Mouse (Mus musculus): Measurements from ENCODE around the gene Anapc11. TPM values are rescaled to one million over a fixed set of nuclear protein-coding genes. Genes with fewer than 3 reads are reported as not detected.
"Not testable (repeated sequence)": the region's sequence is repeated elsewhere in the genome, so short reads cannot be mapped to it uniquely, and the experiment has no call there.

The Anapc11 gene
- polyA plus RNA-seq, 1 experiment from 2014 or later = 212 TPM

DNA sequence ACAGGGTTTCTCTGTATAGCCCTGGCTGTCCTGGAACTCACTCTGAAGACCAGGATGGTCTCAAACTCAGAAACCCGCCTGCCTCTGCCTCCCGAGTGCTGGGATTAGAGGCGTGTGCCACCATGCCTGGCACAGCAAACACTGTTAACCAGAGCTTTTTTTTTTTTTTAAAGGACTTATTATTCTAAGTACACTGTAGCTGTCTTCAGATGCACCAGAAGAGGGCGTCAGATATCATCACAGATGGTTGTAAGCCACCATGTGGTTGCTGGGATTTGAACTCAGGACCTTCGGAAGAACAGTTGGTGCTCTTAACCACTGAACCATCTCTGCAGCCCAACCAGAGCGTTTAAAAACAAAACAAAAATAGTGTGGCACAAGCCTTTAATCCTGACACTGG is 39.4 kb upstream of the Anapc11 start:
- H3K27me3 ChIP-seq (ENCODE audit: control insufficient read depth, insufficient read depth, low read length); H3K9ac ChIP-seq (ENCODE audit: low read depth, low read length); H3K4me1 ChIP-seq (ENCODE audit: control insufficient read depth, insufficient read depth, low read length); H3K4me2 ChIP-seq (replicated peaks; ENCODE audit: low read depth, low read length); H3K27ac ChIP-seq (ENCODE audit: low read depth, low read length); H3K9me3 ChIP-seq (ENCODE audit: control insufficient read depth, low read length); H3K4me3 ChIP-seq (ENCODE audit: low read length); ATAC-seq (ENCODE audit: low FRiP score, low TSS enrichment): not testable (repeated sequence)
- peaks cover 47% of the 10 kb centered on the region for H3K36me3 ChIP-seq (ENCODE audit: control insufficient read depth, insufficient read depth, low read length)
- WGBS = 90% methylated on average over 6 of the region's 6 CpGs

DNA sequence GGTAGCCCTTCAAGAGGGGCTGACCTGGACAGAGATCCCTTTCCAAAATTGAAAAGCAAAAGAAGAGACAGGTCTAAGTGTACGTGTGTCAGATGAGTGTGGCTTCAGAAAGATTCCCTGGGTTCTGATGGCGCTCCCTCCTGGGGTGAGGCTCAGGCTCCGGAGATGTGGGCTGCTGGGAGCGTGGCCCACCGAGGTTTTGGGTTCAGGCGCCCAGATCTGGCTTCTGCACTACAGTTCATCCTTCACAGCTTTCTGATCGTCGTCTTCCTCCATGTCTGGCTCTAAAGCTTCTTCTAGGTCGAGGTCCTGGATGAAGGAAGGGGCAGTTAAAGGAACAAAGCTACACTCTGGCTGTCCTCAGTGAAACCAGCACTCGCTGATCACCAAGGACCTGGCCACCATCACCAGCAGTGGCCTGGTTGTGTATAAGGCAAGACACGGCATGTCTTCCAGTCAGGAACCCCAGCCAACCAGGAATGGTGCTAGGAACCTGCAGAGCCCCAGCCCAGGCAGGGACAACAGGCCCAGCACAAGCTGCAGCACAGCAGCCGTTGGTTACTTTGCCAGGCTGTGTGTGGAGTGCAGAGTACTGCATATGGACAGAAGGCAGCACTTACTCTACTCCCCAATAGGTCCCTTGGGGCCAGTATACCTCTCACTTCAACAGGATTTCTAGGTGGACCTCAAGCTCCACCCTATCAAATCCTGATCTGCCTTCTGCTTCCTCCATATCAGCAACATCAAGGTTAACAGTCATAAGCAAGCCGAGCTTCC is 37.1 kb upstream of the Anapc11 start:
- Histone ChIP-seq H3K27ac (ENCODE audit: low read depth, low read length) (no peak overlapping the region), H3K9me3 (ENCODE audit: control insufficient read depth, low read length) (peaks cover 5% of the 10 kb centered on the region; the same call in 1 of the 2 replicates), H3K36me3 (ENCODE audit: control insufficient read depth, insufficient read depth, low read length) (peaks cover 70% of the 10 kb centered on the region), H3K4me2 (replicated peaks; ENCODE audit: low read depth, low read length) (no peak overlapping the region), H3K9ac (ENCODE audit: low read depth, low read length) (no peak overlapping the region), H3K4me1 (ENCODE audit: control insufficient read depth, insufficient read depth, low read length) (no peaks in the 10 kb centered on the region), H3K4me3 (ENCODE audit: low read length) (no peak overlapping the region), H3K27me3 (ENCODE audit: control insufficient read depth, insufficient read depth, low read length) (no peaks in the 10 kb centered on the region)
- ATAC-seq (ENCODE audit: low FRiP score, low TSS enrichment) = no peak
- WGBS = 91% methylated on average over 13 of the region's 13 CpGs

DNA sequence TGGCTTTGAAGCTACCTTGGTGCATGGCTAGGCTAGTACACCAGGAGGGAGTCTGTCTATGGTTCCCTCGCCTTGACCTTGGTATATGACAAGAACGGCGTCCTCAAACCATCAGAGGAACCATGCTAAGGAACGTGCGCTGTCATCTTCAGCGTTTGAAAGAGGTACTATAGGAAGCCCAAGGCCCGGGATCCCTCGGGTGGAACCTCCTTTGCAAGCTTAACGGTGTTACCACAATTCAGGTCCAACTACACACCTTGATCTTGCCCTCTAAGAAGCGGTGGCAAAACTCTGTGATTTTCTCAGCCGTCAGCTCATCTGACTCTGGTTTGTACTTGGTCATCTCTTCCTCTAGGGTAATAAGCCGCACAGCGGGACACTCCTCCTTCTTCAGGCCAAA is 35.3 kb upstream of the Anapc11 start:
- Histone ChIP-seq H3K9me3 (ENCODE audit: control insufficient read depth, low read length) (no peaks in the 10 kb centered on the region), H3K4me3 (ENCODE audit: low read length) (no peak overlapping the region), H3K4me2 (replicated peaks; ENCODE audit: low read depth, low read length) (no peak overlapping the region), H3K4me1 (ENCODE audit: control insufficient read depth, insufficient read depth, low read length) (0 out of 2 replicates have a peak, but pooled peaks cover 2% of the 10 kb centered on the region), H3K27ac (ENCODE audit: low read depth, low read length) (no peak overlapping the region), H3K36me3 (ENCODE audit: control insufficient read depth, insufficient read depth, low read length) (peaks cover 89% of the 10 kb centered on the region), H3K27me3 (ENCODE audit: control insufficient read depth, insufficient read depth, low read length) (no peaks in the 10 kb centered on the region), H3K9ac (ENCODE audit: low read depth, low read length) (no peak overlapping the region)
- ATAC-seq (ENCODE audit: low FRiP score, low TSS enrichment) = no peak
- 95% methylated on average over 13 of the region's 13 CpGs for WGBS

DNA sequence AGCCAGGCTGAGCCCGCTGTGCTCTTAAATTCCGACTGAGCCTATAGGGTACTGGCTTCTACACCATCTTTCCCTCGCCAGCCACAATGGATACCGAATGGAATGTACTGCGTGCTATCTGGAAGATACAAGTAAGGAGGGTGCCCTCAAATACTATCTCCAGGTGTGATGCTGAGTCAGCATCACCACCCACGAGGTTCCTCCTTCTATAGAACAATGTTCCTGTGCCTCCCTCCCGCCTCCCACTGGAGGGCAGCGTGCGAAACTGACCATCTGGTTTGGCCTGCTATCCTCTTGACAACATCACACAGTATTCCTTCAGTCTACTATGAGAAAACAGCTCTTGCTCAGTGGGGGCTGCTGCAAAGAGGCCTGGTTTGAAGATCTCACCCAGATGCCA is 33.1 kb upstream of the Anapc11 start:
- Histone ChIP-seq H3K27ac (ENCODE audit: low read depth, low read length) (no peak overlapping the region), H3K9me3 (ENCODE audit: control insufficient read depth, low read length) (no peaks in the 10 kb centered on the region), H3K9ac (ENCODE audit: low read depth, low read length) (no peak overlapping the region), H3K36me3 (ENCODE audit: control insufficient read depth, insufficient read depth, low read length) (peaks cover 93% of the 10 kb centered on the region), H3K4me1 (ENCODE audit: control insufficient read depth, insufficient read depth, low read length) (0 out of 2 replicates have a peak, but pooled peaks cover 2% of the 10 kb centered on the region), H3K4me2 (replicated peaks; ENCODE audit: low read depth, low read length) (no peak overlapping the region), H3K4me3 (ENCODE audit: low read length) (no peak overlapping the region), H3K27me3 (ENCODE audit: control insufficient read depth, insufficient read depth, low read length) (no peaks in the 10 kb centered on the region)
- no peak for ATAC-seq (ENCODE audit: low FRiP score, low TSS enrichment)
- WGBS = 88% methylated on average over 9 of the region's 9 CpGs

DNA sequence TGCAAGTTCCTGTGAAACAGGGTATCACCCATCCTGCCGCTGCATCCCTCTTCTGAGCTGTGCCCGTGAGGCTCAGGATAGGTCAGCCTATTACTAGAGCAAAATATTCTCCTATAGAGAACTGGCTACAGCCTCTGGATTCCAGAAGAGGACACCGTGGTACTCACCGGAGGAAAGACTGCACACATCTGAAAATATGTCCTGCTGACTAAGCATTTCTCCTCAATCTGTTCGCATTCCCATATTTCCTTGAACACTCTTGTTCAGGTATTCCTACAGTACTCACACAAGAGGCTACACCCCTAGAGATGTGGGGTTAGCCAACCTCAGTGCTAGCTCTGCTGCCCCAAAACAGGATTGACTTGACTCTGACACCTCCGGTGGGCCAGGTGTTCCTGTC is 29.9 kb upstream of the Anapc11 start:
- no peak overlapping the region for H3K4me3 ChIP-seq (ENCODE audit: low read length)
- H3K36me3 ChIP-seq (ENCODE audit: control insufficient read depth, insufficient read depth, low read length) = peaks cover 76% of the 10 kb centered on the region
- peaks cover 12% of the 10 kb centered on the region for H3K4me1 ChIP-seq (ENCODE audit: control insufficient read depth, insufficient read depth, low read length)
- ATAC-seq (ENCODE audit: low FRiP score, low TSS enrichment) = no peak
- H3K9ac ChIP-seq (ENCODE audit: low read depth, low read length) = peak overlapping the region; percentile 4; the same call in 1 of the 2 replicates
- H3K4me2 ChIP-seq (replicated peaks; ENCODE audit: low read depth, low read length) = no peak overlapping the region
- no peaks in the 10 kb centered on the region for H3K9me3 ChIP-seq (ENCODE audit: control insufficient read depth, low read length)
- no peaks in the 10 kb centered on the region for H3K27me3 ChIP-seq (ENCODE audit: control insufficient read depth, insufficient read depth, low read length)
- WGBS = 94% methylated on average over 6 of the region's 6 CpGs
- H3K27ac ChIP-seq (ENCODE audit: low read depth, low read length) = no peak overlapping the region

DNA sequence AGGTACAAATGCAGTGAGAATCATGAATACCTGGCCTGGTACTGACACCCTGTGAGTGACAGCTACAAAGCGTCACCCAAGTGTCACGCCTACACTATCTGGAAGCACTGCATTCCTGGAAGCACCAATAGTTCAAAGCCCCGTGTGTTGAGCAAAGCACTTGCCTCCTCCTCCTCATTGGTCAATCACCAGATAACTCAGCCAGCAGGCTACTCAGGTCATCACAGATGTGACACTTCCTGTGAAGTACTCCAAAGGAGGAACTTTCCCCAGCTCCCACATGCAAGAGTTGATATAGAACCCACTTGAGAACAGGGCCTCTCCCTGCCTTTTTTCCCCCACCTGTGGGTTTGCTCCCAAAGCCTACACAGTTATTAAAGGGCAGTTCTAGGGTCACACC is 27.1 kb upstream of the Anapc11 start:
- peak overlapping the region; percentile 96; the same call in 1 of the 2 replicates for H3K9ac ChIP-seq (ENCODE audit: low read depth, low read length)
- peak overlapping the region; percentile 90 for H3K4me3 ChIP-seq (ENCODE audit: low read length)
- no peak overlapping the region for H3K27ac ChIP-seq (ENCODE audit: low read depth, low read length)
- no peak for ATAC-seq (ENCODE audit: low FRiP score, low TSS enrichment)
- peaks cover 48% of the 10 kb centered on the region for H3K36me3 ChIP-seq (ENCODE audit: control insufficient read depth, insufficient read depth, low read length)
- H3K4me1 ChIP-seq (ENCODE audit: control insufficient read depth, insufficient read depth, low read length) = peaks cover 21% of the 10 kb centered on the region
- no peaks in the 10 kb centered on the region for H3K9me3 ChIP-seq (ENCODE audit: control insufficient read depth, low read length)
- H3K4me2 ChIP-seq (replicated peaks; ENCODE audit: low read depth, low read length) = peak overlapping the region; percentile 92
- 71% methylated on average over 3 of the region's 3 CpGs for WGBS
- no peaks in the 10 kb centered on the region for H3K27me3 ChIP-seq (ENCODE audit: control insufficient read depth, insufficient read depth, low read length)

DNA sequence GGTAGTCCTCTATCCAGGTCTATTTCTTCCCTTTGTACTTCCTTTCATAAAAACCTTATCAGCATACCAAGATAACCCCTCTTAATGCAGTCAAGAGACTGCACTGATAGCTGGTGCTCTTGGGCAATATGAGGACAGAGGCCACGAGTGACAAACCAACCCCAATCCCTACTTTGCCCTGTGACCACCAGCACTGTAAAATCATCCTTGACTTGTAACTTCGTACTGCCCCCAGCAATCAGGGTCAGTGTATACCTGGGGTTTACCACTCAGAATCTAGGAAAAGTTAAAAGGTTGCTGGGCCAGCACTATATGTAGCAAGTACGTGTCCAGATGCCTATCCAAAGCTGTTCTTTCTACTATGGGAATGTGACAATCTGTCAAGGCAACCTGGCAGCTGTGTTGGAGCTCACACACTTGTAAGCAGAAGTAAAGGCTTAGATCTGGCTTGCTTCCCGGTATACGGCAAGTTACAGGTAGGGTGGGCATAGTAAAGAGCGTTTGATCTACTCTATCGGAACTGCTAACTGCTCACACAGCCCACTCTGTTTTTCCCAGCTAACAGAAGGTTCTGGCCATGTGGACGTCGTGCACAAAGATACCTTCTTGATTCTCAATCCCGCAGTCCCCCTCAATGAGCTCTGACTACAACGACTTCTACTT is 26.3 kb upstream of the Anapc11 start:
- 10% methylated on average over 11 of the region's 11 CpGs for WGBS
- Histone ChIP-seq H3K9ac (ENCODE audit: low read depth, low read length) (peak overlapping the region; percentile 96), H3K4me1 (ENCODE audit: control insufficient read depth, insufficient read depth, low read length) (peaks cover 21% of the 10 kb centered on the region), H3K9me3 (ENCODE audit: control insufficient read depth, low read length) (no peaks in the 10 kb centered on the region), H3K4me2 (replicated peaks; ENCODE audit: low read depth, low read length) (peak overlapping the region; percentile 92), H3K36me3 (ENCODE audit: control insufficient read depth, insufficient read depth, low read length) (peaks cover 40% of the 10 kb centered on the region), H3K27ac (ENCODE audit: low read depth, low read length) (peak overlapping the region; percentile 95), H3K4me3 (ENCODE audit: low read length) (peak overlapping the region; percentile 90), H3K27me3 (ENCODE audit: control insufficient read depth, insufficient read depth, low read length) (no peaks in the 10 kb centered on the region)
- no peak for ATAC-seq (ENCODE audit: low FRiP score, low TSS enrichment)

DNA sequence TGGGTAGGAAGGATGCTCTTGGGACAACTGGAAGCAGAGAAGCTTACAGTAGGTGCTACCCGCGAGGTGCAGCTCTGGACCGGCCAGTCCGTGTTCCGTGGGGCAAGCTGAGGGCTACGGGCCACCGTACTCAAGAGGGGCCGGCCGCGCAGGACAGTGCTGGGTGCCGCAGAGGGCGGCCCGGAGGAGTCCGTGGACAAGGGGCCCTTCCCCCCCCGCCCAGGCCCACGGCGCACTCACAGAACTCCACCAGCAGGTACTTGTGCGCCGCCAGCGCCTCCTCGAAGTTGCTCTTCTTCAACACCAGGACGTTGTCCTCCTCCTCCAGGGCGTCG is 25.8 kb upstream of the Anapc11 start:
- peak overlapping the region; percentile 90 for H3K4me3 ChIP-seq (ENCODE audit: low read length)

More for the DNA sequence above, 25.8 kb upstream of the Anapc11 start:
- Histone ChIP-seq H3K4me1 (ENCODE audit: control insufficient read depth, insufficient read depth, low read length) (peaks cover 21% of the 10 kb centered on the region), H3K4me2 (replicated peaks; ENCODE audit: low read depth, low read length) (peak overlapping the region; percentile 92), H3K27ac (ENCODE audit: low read depth, low read length) (peak overlapping the region; percentile 95), H3K9me3 (ENCODE audit: control insufficient read depth, low read length) (no peaks in the 10 kb centered on the region), H3K36me3 (ENCODE audit: control insufficient read depth, insufficient read depth, low read length) (peaks cover 39% of the 10 kb centered on the region), H3K9ac (ENCODE audit: low read depth, low read length) (peak overlapping the region; percentile 96), H3K27me3 (ENCODE audit: control insufficient read depth, insufficient read depth, low read length) (no peaks in the 10 kb centered on the region)
- under 1% methylated on average over 22 of the region's 24 CpGs for WGBS
- ATAC-seq (ENCODE audit: low FRiP score, low TSS enrichment) = peak; percentile 37; the same call in 1 of the 2 replicates
